Mouse (Mus musculus) cerebellum, postnatal 36 days (tissue): Measurements from ENCODE around the gene Olfr308.
"Not testable (repeated sequence)": the region's sequence is repeated elsewhere in the genome, so short reads cannot be mapped to it uniquely, and the experiment has no call there.

Experiments used
- DNase-seq, 2 experiments: peaks; one replicate each; pipeline ENCODE4 v3.0.0; 2021 to 2022; ENCODE audit warnings: mixed read lengths in 2 of 2

The Olfr308 gene

GRCm38 (mm10) chr7:86325530-86325929 lies at the start of gene Olfr308:
TSS of gene Olfr308 (minus strand) at chr7:86325630.
- DNase-seq, result no peak

GRCm38 (mm10) chr7:86366828-86367227 lies 41.4 kb upstream of the Olfr308 start, which contains the start of gene Olfr305:
TSS of gene Olfr305 (minus strand) at chr7:86366928.
- no peak for DNase-seq

- DNase-seq, result not testable (repeated sequence)
Observed at GRCm38 (mm10) chr7:86346296-86346695, 20.9 kb upstream of the Olfr308 start.

- DNase-seq, result no peak
Observed at GRCm38 (mm10) chr7:86344253-86344652, 18.8 kb upstream of the Olfr308 start.

GRCm38 (mm10) chr7:86342881-86343565 lies 17.6 kb upstream of the Olfr308 start:
- DNase-seq, result no peak

- DNase-seq, result no peak
Observed at GRCm38 (mm10) chr7:86337486-86337885, 12.1 kb upstream of the Olfr308 start, which contains the start of gene Olfr307. TSS of gene Olfr307 (minus strand) at chr7:86337586.

GRCm38 (mm10) chr7:86321323-86321722 lies 4.1 kb downstream of the Olfr308 start:
- no peak for DNase-seq

GRCm38 (mm10) chr7:86313608-86314007 lies 11.8 kb downstream of the Olfr308 start, which contains the start of gene Olfr309:
TSS of gene Olfr309 (minus strand) at chr7:86313708.
- DNase-seq, result no peak

- no peak for DNase-seq
Observed at GRCm38 (mm10) chr7:86277072-86277471, 48.4 kb downstream of the Olfr308 start, which contains the start of gene Olfr310. TSS of gene Olfr310 (minus strand) at chr7:86277172.
